Mouse (Mus musculus): Measurements from ENCODE around the gene Prl8a9.

Prl8a9 gene

DNA sequence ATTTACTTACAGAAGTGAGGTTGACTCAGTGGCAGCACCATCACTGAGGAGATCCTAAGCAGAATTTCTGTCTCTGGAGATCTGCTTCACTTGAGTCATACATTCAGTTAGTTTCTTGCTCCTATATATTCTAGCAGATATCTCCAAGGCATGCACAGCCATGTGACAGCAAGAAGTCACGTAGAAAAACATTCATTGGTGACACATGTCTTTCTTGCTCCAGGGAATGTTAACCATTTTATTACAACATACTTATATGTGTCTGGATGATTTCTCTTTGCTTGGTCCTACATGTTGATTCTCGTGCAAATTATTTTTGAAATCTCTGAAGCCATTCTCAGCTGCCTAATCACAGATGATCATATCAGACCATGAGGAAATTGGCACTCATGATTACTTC is at the start of gene Prl8a9:
TSS of gene Prl8a9 (minus strand) at position 101 of the 400 bp plus-strand sequence.
- no peak for DNase-seq (ENCODE audit: low read depth, low spot score)

DNA sequence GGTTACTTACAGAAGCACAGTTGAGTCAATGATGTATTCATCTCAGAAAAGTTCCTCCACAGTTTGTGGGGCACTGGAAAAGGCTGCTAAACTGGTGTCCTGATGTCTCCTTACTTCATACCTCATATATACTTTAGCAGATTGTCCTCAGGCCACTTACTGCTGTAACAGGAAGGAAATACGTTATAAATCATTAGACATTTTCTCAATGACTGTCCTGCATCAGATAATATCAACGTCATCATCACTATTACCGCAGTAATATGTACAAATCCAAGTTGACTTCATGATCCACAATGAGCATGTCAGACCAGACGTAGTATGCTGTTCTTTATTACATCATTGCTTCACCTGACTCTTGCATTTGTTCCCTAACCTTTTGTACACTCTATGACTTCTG is 46.1 kb upstream of the Prl8a9 start, which contains the start of gene Prl7b1:
TSS of gene Prl7b1 (minus strand) at position 101 of the 400 bp plus-strand sequence.
- DNase-seq (ENCODE audit: low read depth, low spot score) = no peak

DNA sequence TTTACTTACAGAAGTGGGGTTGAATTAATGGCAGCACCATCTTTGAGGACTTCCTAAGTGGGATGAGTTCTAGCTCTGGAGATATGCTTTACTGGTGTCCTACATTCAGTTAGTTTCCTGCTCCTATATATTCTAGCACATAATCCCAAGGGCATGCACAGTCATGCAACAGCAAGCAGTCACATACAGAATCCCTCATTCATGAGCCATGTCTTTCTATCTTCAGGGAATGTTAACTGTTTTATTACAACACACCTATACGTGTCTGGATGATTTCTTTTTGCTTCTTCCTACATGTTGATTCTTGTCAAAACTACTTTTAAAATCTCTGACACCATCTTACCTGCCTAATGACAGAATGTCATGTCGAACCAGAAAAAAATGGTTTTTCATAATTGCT is 17.7 kb upstream of the Prl8a9 start, which contains the start of gene Prl8a1:
TSS of gene Prl8a1 (minus strand) at position 101 of the 400 bp plus-strand sequence.
- no peak for DNase-seq (ENCODE audit: low read depth, low spot score)

DNA sequence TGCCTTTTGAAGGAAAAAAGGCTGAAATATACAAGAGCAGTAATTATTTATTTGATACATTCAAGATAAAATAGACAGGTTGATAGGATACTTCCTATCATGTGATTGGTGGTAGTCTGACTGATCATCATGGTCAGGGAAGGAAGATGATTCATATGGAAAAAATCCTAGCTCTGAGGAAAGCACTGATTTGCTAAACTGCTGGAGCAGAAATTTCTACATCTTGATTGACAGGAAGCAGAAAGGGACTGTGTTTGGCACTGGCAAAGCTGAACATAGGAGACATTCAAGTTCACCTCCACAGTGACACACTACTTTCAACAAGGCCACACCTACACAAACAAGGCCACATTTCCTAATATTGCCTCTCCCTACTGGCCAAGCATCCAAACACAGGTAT is 11.1 kb downstream of the Prl8a9 start:
- no peak for DNase-seq (ENCODE audit: low read depth, low spot score)

DNA sequence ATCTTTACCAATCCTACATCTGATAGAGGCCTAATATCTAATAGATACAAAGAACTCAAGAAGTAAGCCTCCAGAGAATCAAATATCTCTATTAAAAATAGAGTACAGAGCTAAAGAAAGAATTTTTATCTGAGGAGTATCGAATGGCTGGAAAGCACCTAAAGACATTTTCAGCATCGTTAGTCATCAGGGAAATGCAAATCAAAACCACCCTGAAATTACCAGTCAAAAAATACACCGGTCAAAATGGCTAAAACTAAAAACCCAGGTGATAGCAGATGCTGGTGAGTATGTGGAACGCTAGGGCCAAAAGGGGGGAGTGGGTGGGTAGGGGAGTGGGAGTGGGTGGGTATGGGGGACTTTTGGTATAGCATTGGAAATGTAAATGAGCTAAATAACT is 41.2 kb downstream of the Prl8a9 start:
- DNase-seq (ENCODE audit: low read depth, low spot score) = no peak

DNA sequence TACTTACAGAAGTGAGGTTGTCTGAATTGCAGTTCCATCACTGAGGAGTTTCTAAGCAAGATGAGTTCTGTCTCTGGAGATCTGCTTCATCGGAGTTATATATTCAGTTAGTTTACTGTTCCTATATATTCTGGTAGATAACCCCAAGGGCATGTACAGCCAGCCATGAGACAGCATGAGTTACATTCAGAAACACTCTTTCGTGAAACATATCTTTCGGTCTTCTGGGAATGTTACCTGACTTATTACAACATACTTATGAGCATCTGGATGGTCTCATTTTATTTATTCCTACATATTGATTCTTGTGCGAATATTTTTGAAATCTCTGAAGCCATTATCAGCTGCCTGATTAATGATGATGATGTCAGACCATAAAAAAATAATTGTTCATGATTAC is 51.3 kb downstream of the Prl8a9 start, which contains the start of gene Prl8a8:
TSS of gene Prl8a8 (minus strand) at position 101 of the 400 bp plus-strand sequence.
- no peak for DNase-seq (ENCODE audit: low read depth, low spot score)
